Mouse (Mus musculus): Measurements from ENCODE around the gene Got2. TPM values are rescaled to one million over a fixed set of nuclear protein-coding genes. Genes with fewer than 3 reads are reported as not detected.
"Not testable (repeated sequence)": the region's sequence is repeated elsewhere in the genome, so short reads cannot be mapped to it uniquely, and the experiment has no call there.

Got2 gene
- polyA plus RNA-seq, 1 experiment from 2014 or later, result 186 TPM

- WGBS, result under 1% methylated on average over 16 of the region's 16 CpGs
These were observed 54.8 kb downstream of the Got2 start for GRCm38 (mm10) chr8:95833435-95833984.

GRCm38 (mm10) chr8:95832603-95833434, 55.5 kb downstream of the Got2 start:
- 16% methylated on average over 16 of the region's 16 CpGs for WGBS

More at GRCm38 (mm10) chr8:95833435-95833984, 54.8 kb downstream of the Got2 start:
- Histone ChIP-seq H3K4me1 (replicated peaks) (peaks cover 15% of the 10 kb centered on the region), H3K9ac (peak overlapping the region; percentile 46), H3K36me3 (peaks cover 19% of the 10 kb centered on the region), H3K27me3 (no peaks in the 10 kb centered on the region), H3K27ac (no peak overlapping the region), H3K4me3 (peak overlapping the region; percentile 30), H3K4me2 (peak overlapping the region; percentile 52), H3K9me3 (no peaks in the 10 kb centered on the region)
- peak; percentile 30 for ATAC-seq (ENCODE audit: low FRiP score)

GRCm38 (mm10) chr8:95830144-95830543, 58.2 kb downstream of the Got2 start:
- no peak overlapping the region for H3K27ac ChIP-seq
- no peak overlapping the region for H3K4me2 ChIP-seq
- no peak for ATAC-seq (ENCODE audit: low FRiP score)
- no peak overlapping the region for H3K4me3 ChIP-seq
- no peaks in the 10 kb centered on the region for H3K9me3 ChIP-seq
- no peaks in the 10 kb centered on the region for H3K27me3 ChIP-seq
- peaks cover 15% of the 10 kb centered on the region for H3K4me1 ChIP-seq (replicated peaks)
- H3K36me3 ChIP-seq, result no peaks in the 10 kb centered on the region
- 71% methylated on average over 3 of the region's 3 CpGs for WGBS
- no peak overlapping the region for H3K9ac ChIP-seq

More at GRCm38 (mm10) chr8:95832603-95833434, 55.5 kb downstream of the Got2 start:
- H3K4me2 ChIP-seq, result peak overlapping the region; percentile 52
- no peak overlapping the region for H3K27ac ChIP-seq
- peak overlapping the region; percentile 46 for H3K9ac ChIP-seq
- peaks cover 15% of the 10 kb centered on the region for H3K4me1 ChIP-seq (replicated peaks)
- H3K27me3 ChIP-seq, result no peaks in the 10 kb centered on the region
- peak; percentile 61 for ATAC-seq (ENCODE audit: low FRiP score)
- H3K36me3 ChIP-seq, result peaks cover 19% of the 10 kb centered on the region
- H3K9me3 ChIP-seq, result no peaks in the 10 kb centered on the region
- H3K4me3 ChIP-seq, result peak overlapping the region; percentile 30

- not testable (repeated sequence) for H3K4me1 ChIP-seq (replicated peaks); ATAC-seq (ENCODE audit: low FRiP score); H3K4me3 ChIP-seq; H3K27me3 ChIP-seq; H3K27ac ChIP-seq; H3K9ac ChIP-seq; H3K9me3 ChIP-seq; H3K4me2 ChIP-seq; H3K36me3 ChIP-seq
- 53% methylated on average over 25 of the region's 25 CpGs for WGBS
These were observed 63.2 kb downstream of the Got2 start, which contains the start of gene Sap18b for GRCm38 (mm10) chr8:95825162-95825561. Gene Sap18b, plus strand, starts transcription at chr8:95825346.

- Histone ChIP-seq H3K4me2 (no peak overlapping the region), H3K9ac (no peak overlapping the region), H3K27me3 (no peaks in the 10 kb centered on the region), H3K9me3 (no peaks in the 10 kb centered on the region), H3K36me3 (no peaks in the 10 kb centered on the region), H3K27ac (no peak overlapping the region), H3K4me1 (replicated peaks) (no peaks in the 10 kb centered on the region), H3K4me3 (no peak overlapping the region)
- WGBS, result 95% methylated on average over 3 of the region's 3 CpGs
- ATAC-seq (ENCODE audit: low FRiP score), result no peak
These were observed 65.6 kb downstream of the Got2 start for GRCm38 (mm10) chr8:95822699-95823098.

GRCm38 (mm10) chr8:95822096-95822495, 66.3 kb downstream of the Got2 start:
- no peaks in the 10 kb centered on the region for H3K36me3 ChIP-seq
- no peaks in the 10 kb centered on the region for H3K9me3 ChIP-seq
- ATAC-seq (ENCODE audit: low FRiP score), result no peak
- WGBS, result 72% methylated on average over 5 of the region's 5 CpGs
- no peaks in the 10 kb centered on the region for H3K27me3 ChIP-seq
- no peak overlapping the region for H3K9ac ChIP-seq
- no peak overlapping the region for H3K4me3 ChIP-seq
- H3K4me1 ChIP-seq (replicated peaks), result no peaks in the 10 kb centered on the region
- H3K27ac ChIP-seq, result no peak overlapping the region
- no peak overlapping the region for H3K4me2 ChIP-seq

- Histone ChIP-seq H3K4me2 (no peak overlapping the region), H3K4me1 (replicated peaks) (no peaks in the 10 kb centered on the region), H3K27me3 (no peaks in the 10 kb centered on the region), H3K9me3 (no peaks in the 10 kb centered on the region), H3K27ac (no peak overlapping the region), H3K36me3 (no peaks in the 10 kb centered on the region), H3K4me3 (no peak overlapping the region), H3K9ac (no peak overlapping the region)
- ATAC-seq (ENCODE audit: low FRiP score), result no peak
- 91% methylated on average over 6 of the region's 6 CpGs for WGBS
These were observed 67.1 kb downstream of the Got2 start for GRCm38 (mm10) chr8:95821266-95821665.

GRCm38 (mm10) chr8:95818211-95818610, 70.1 kb downstream of the Got2 start:
- 46% methylated on average over 1 of the region's 1 CpGs for WGBS
- ATAC-seq (ENCODE audit: low FRiP score), result no peak
- no peaks in the 10 kb centered on the region for H3K27me3 ChIP-seq

GRCm38 (mm10) chr8:95817597-95817996, 70.8 kb downstream of the Got2 start:
- Histone ChIP-seq H3K4me3 (no peak overlapping the region), H3K9me3 (no peaks in the 10 kb centered on the region), H3K27me3 (no peaks in the 10 kb centered on the region), H3K4me2 (no peak overlapping the region), H3K27ac (no peak overlapping the region), H3K4me1 (replicated peaks) (no peaks in the 10 kb centered on the region), H3K9ac (no peak overlapping the region), H3K36me3 (no peaks in the 10 kb centered on the region)
- ATAC-seq (ENCODE audit: low FRiP score), result no peak
- WGBS, result 70% methylated on average over 3 of the region's 3 CpGs

More at GRCm38 (mm10) chr8:95818211-95818610, 70.1 kb downstream of the Got2 start:
- Histone ChIP-seq H3K4me3 (no peak overlapping the region), H3K9me3 (no peaks in the 10 kb centered on the region), H3K4me1 (replicated peaks) (no peaks in the 10 kb centered on the region), H3K27ac (no peak overlapping the region), H3K9ac (no peak overlapping the region), H3K36me3 (no peaks in the 10 kb centered on the region), H3K4me2 (no peak overlapping the region)

- H3K36me3 ChIP-seq, result no peaks in the 10 kb centered on the region
- no peaks in the 10 kb centered on the region for H3K4me1 ChIP-seq (replicated peaks)
- no peak overlapping the region for H3K4me3 ChIP-seq
- 0 out of 2 replicates have a peak overlapping the region, but pooled peaks have one; percentile 13 for H3K9ac ChIP-seq
- 55% methylated on average over 6 of the region's 6 CpGs for WGBS
- no peaks in the 10 kb centered on the region for H3K9me3 ChIP-seq
- H3K27me3 ChIP-seq, result no peaks in the 10 kb centered on the region
- no peak for ATAC-seq (ENCODE audit: low FRiP score)
- no peak overlapping the region for H3K27ac ChIP-seq
- no peak overlapping the region for H3K4me2 ChIP-seq
These were observed 72.2 kb downstream of the Got2 start for GRCm38 (mm10) chr8:95816044-95816708.
